Mouse (Mus musculus): Measurements from ENCODE around the gene Cd200r3. TPM values are rescaled to one million over a fixed set of nuclear protein-coding genes. Genes with fewer than 3 reads are reported as not detected.

The Cd200r3 gene
- total and polyA plus RNA-seq, 2 experiments from 2014 or later: 0.16 TPM; not detected in 1

DNA sequence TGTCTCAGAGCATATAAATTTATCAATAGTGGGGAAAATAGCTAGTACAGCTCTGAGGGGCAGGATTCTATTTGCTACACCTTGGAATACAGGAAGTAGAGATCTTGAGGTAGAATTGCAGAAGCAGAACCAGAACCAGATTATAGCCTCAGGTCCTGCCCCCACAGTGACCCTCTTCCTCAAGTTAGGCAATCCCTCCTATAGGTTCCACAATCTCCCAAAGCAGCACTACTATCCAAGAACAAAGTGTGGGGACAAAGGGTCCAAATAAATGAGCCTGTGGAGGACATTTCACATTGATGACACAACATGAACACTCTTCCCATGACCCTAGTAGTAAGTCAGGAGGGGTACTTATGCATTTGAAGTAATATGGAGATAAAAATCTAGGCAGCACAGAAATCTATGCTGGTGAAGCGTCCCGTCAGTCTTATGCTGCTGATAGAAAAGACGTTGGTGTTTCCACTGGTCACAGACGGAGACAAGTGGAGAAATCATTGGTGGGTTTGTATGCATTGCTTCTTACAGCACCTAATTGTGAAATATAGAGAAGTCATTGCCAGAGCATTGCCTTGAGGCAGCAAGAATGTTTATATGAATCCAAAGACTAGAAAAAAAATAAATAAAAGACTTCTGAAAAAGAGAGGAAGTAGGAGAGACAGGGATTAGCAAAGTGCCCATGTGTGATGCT lies 45.3 kb downstream of the Cd200r3 start:
- no peak for ATAC-seq
- TF ChIP-seq CTCF (IDR thresholded peaks at IDR 0.05; ENCODE audit: low read depth): no peak
- no peak overlapping the region for H3K27ac ChIP-seq (ENCODE audit: low read depth, low read length)
- no peaks in the 10 kb centered on the region for H3K36me3 ChIP-seq (ENCODE audit: insufficient read depth)
- no peak for DNase-seq
- H3K9me3 ChIP-seq (ENCODE audit: low read length): no peaks in the 10 kb centered on the region
- H3K27me3 ChIP-seq (ENCODE audit: insufficient read depth, low read length): no peaks in the 10 kb centered on the region
- H3K4me3 ChIP-seq (ENCODE audit: low read depth, low read length): no peak overlapping the region
- H3K4me2 ChIP-seq (ENCODE audit: low read depth): no peak overlapping the region
- H3K4me1 ChIP-seq (ENCODE audit: insufficient read depth): no peaks in the 10 kb centered on the region
- WGBS: 94% methylated on average over 4 of the region's 4 CpGs
- H3K9ac ChIP-seq: no peak overlapping the region

DNA sequence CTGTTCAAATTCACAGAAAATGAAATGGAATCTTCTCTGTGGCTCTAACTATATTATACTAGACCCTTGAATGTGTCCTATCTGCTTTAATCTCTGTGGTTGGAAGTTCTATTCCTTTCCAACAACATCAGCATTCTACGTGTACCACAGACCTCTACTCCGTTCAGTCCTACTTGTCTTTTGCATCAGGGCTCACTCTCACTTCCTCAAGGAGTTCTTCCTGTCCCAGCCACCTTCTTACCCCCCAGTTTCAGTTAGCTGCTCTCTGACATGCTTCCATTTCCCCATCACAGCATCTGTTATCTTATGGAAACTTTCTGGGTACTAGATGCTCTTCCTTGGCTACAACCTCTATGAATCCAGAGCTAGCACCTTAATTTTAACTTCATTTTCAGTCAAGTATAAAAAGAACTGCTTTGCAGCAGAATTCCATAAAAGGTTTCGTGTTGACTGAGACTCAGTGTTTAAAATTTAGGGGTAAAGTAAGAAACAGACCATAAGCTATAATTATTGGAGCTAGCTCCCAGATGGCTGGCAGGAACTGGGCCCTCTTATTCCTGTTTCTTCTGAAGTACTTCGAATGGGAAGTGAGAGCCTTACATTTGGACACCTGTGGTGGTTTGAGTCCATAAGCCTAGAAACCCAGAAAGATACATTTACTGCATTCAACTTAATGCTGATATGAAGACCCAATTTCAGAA lies 50.0 kb downstream of the Cd200r3 start:
- H3K27me3 ChIP-seq (ENCODE audit: insufficient read depth, low read length): no peaks in the 10 kb centered on the region
- no peak overlapping the region for H3K27ac ChIP-seq (ENCODE audit: low read depth, low read length)
- H3K9ac ChIP-seq: no peak overlapping the region
- no peak overlapping the region for H3K4me3 ChIP-seq (ENCODE audit: low read depth, low read length)
- ATAC-seq (no peak), DNase-seq (no peak)
- WGBS: 94% methylated on average over 4 of the region's 4 CpGs
- TF ChIP-seq CTCF (IDR thresholded peaks at IDR 0.05; ENCODE audit: low read depth): no peak
- H3K36me3 ChIP-seq (ENCODE audit: insufficient read depth): no peaks in the 10 kb centered on the region
- H3K4me2 ChIP-seq (ENCODE audit: low read depth): no peak overlapping the region
- H3K4me1 ChIP-seq (ENCODE audit: insufficient read depth): no peaks in the 10 kb centered on the region
- H3K9me3 ChIP-seq (ENCODE audit: low read length): no peaks in the 10 kb centered on the region

DNA sequence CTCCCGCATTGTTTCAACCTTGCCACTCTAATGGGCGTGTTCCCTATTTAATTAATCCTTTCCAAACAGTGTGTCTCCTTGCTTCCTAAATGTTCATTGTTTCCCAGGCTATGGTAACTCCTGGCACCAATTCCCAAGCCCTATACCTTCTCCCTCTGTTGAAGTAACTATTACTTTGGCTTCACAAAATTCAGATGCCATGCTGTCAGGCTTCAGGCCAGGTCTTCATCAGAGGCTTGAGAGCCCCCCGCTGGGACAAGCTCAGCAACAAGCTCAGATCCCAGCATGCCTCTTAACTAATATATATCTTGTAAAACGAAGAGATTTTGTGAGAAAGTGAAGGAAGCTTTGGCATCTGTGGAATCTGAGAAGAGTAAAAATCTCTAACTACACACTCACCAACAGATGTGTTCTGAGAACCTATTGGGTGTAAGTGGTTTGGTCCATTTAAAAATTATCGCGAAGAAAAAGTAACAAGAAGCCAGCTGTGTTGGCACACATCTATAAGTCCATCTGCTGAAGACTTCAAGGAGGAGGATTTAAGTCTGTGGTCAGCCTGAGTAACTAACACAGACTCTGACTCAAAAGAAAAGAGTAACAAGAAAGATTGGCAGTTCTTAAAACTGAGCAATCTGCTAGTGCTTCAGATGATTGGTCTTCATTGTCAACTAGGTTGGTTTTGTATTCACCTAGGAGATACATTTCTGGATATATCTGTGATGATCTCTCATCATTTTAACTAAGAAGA lies 50.9 kb downstream of the Cd200r3 start:
- no peak overlapping the region for H3K27ac ChIP-seq (ENCODE audit: low read depth, low read length)
- WGBS: 74% methylated on average over 6 of the region's 6 CpGs

DNA sequence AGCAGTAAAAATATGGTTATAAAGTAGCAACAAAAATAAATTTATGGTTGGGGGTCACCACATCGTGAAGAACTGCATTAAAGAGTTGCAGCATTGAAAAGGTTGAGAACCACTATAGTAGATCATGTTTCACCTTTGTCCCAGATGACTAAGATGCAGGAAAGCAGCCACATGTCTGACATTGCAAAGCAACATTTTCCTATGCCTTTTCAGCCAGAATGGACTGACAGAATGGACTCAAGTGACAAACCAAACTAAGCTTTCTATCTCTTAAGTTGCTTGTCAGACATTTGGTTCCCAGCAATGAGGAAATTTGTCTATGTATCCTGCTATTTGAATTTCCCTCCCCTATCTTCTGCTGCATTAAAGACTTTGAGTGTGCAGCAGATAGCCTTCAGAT lies 51.6 kb downstream of the Cd200r3 start:
- no peak for DNase-seq
- Histone ChIP-seq H3K27me3 (ENCODE audit: insufficient read depth, low read length) (no peaks in the 10 kb centered on the region), H3K27ac (ENCODE audit: low read depth, low read length) (no peak overlapping the region), H3K4me1 (ENCODE audit: insufficient read depth) (no peaks in the 10 kb centered on the region), H3K4me2 (ENCODE audit: low read depth) (no peak overlapping the region), H3K9me3 (ENCODE audit: low read length) (no peaks in the 10 kb centered on the region), H3K36me3 (ENCODE audit: insufficient read depth) (no peaks in the 10 kb centered on the region), H3K4me3 (ENCODE audit: low read depth, low read length) (no peak overlapping the region), H3K9ac (no peak overlapping the region)
- WGBS: 73% methylated on average over 1 of the region's 1 CpGs
- ATAC-seq: no peak
- TF ChIP-seq CTCF (IDR thresholded peaks at IDR 0.05; ENCODE audit: low read depth): no peak

More for the DNA sequence above, 50.9 kb downstream of the Cd200r3 start:
- Histone ChIP-seq H3K4me1 (ENCODE audit: insufficient read depth) (no peaks in the 10 kb centered on the region), H3K4me3 (ENCODE audit: low read depth, low read length) (no peak overlapping the region), H3K27me3 (ENCODE audit: insufficient read depth, low read length) (no peaks in the 10 kb centered on the region), H3K9me3 (ENCODE audit: low read length) (no peaks in the 10 kb centered on the region), H3K36me3 (ENCODE audit: insufficient read depth) (no peaks in the 10 kb centered on the region), H3K4me2 (ENCODE audit: low read depth) (no peak overlapping the region), H3K9ac (no peak overlapping the region)
- no peak for ATAC-seq
- no peak for TF ChIP-seq CTCF (IDR thresholded peaks at IDR 0.05; ENCODE audit: low read depth)
- no peak for DNase-seq

DNA sequence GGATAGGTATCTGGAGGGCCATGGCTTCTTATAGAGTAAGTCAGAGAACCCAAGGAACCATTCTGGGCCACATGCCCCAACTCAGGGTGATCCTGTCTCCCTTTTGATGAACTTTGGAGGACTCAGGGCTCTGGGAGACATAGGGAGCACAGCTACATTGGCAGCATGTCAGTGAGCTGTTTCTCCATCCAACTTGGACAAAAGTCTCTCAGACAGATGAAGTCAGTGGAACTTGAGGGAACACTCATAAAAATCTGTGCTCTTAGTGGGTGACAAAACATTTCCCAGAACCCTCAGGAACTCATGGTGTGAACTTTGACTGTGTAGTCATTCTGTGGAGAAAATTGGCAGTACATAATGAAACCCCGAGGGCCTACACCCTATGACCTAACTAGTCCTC lies 53.2 kb downstream of the Cd200r3 start:
- no peak for TF ChIP-seq CTCF (IDR thresholded peaks at IDR 0.05; ENCODE audit: low read depth)
- Histone ChIP-seq H3K36me3 (ENCODE audit: insufficient read depth) (no peaks in the 10 kb centered on the region), H3K4me2 (ENCODE audit: low read depth) (no peak overlapping the region), H3K27me3 (ENCODE audit: insufficient read depth, low read length) (no peaks in the 10 kb centered on the region), H3K9me3 (ENCODE audit: low read length) (no peaks in the 10 kb centered on the region), H3K27ac (ENCODE audit: low read depth, low read length) (no peak overlapping the region), H3K9ac (no peak overlapping the region), H3K4me1 (ENCODE audit: insufficient read depth) (no peaks in the 10 kb centered on the region), H3K4me3 (ENCODE audit: low read depth, low read length) (no peak overlapping the region)
- ATAC-seq (no peak), DNase-seq (no peak)
- WGBS: 97% methylated on average over 1 of the region's 1 CpGs

DNA sequence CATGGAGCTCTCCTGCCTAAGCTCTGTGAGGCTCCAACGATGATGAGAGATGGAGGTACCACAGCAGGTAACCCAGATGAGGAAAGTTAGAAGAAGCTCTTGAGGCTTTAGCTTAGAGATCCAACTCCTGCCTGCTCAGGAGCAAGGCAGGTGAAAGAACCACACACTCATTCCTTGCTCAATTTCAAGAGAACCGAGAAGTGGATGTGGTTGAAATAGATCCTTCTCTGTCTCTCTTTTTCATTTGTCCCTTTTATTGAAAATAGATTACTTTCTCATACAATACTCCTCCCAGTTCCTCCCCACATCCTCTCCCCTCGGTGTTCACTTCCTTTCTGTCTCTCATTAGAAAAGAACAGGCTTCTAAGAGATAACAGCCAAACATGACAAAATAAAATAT lies 56.1 kb downstream of the Cd200r3 start:
- no peaks in the 10 kb centered on the region for H3K9me3 ChIP-seq (ENCODE audit: low read length)
- no peaks in the 10 kb centered on the region for H3K36me3 ChIP-seq (ENCODE audit: insufficient read depth)
- no peak overlapping the region for H3K9ac ChIP-seq
- H3K27ac ChIP-seq (ENCODE audit: low read depth, low read length): no peak overlapping the region
- no peak overlapping the region for H3K4me3 ChIP-seq (ENCODE audit: low read depth, low read length)
- H3K4me2 ChIP-seq (ENCODE audit: low read depth): no peak overlapping the region
- ATAC-seq: no peak
- no peak for TF ChIP-seq CTCF (IDR thresholded peaks at IDR 0.05; ENCODE audit: low read depth)
- H3K27me3 ChIP-seq (ENCODE audit: insufficient read depth, low read length): no peaks in the 10 kb centered on the region
- DNase-seq: no peak
- no peaks in the 10 kb centered on the region for H3K4me1 ChIP-seq (ENCODE audit: insufficient read depth)
- WGBS: 79% methylated on average over 3 of the region's 3 CpGs

DNA sequence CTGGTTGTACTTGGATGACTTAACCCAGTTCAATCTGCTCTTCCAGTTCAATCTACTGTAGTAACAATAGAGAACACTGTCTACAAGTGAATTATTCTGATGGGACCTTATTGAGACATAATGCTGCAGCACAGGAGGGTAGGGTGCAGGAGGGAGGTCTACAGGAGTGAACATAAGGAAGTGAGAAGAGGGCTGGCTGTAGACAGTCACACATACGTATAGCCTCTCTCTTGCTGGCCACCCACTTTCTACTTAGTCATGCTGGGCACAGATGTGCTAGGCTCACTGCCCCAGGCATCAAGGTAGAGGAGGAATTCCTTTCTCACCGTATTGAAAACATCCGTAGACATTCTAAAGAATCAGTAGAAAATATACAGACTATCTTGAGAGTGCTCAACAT lies 61.0 kb downstream of the Cd200r3 start:
- no peak for ATAC-seq
- no peak for TF ChIP-seq CTCF (IDR thresholded peaks at IDR 0.05; ENCODE audit: low read depth)
- no peak overlapping the region for H3K4me2 ChIP-seq (ENCODE audit: low read depth)
- no peaks in the 10 kb centered on the region for H3K9me3 ChIP-seq (ENCODE audit: low read length)
- H3K27me3 ChIP-seq (ENCODE audit: insufficient read depth, low read length): no peaks in the 10 kb centered on the region
- H3K4me1 ChIP-seq (ENCODE audit: insufficient read depth): no peaks in the 10 kb centered on the region
- no peaks in the 10 kb centered on the region for H3K36me3 ChIP-seq (ENCODE audit: insufficient read depth)
- H3K9ac ChIP-seq: no peak overlapping the region
- no peak overlapping the region for H3K4me3 ChIP-seq (ENCODE audit: low read depth, low read length)
- H3K27ac ChIP-seq (ENCODE audit: low read depth, low read length): no peak overlapping the region
- no peak for DNase-seq
- WGBS: 82% methylated on average over 3 of the region's 3 CpGs

All from forebrain, postnatal 0 days (tissue).